Mouse (Mus musculus): ENCODE measurements at regions not wholly inside any gene's neighbourhood (a gene's known extent, or its start where the extent isn't known, plus 50 kb on each side); places are given as distances from the start of the nearest gene placed in this dataset.

DNA sequence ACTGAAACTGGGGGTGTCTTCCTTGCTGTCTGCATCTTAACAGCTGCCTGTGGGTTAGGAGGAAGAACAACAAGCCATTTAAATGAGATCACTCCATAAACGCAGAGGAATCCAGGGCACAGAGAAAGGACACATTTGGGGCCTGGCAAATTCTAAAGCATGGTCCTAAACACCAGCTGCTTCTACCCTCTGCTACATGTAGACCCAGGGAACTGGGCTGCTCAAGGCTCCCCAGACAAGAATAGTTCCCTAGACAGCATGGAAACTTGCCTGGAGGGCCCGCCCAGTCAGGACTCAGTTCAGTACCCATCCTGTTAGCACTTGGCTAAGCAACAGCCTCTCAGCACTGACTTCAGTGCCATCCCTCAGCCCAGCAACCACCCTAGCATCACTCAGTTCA is 115.2 kb upstream of the Irf2bp2 start:
- ATAC-seq = no peak

DNA sequence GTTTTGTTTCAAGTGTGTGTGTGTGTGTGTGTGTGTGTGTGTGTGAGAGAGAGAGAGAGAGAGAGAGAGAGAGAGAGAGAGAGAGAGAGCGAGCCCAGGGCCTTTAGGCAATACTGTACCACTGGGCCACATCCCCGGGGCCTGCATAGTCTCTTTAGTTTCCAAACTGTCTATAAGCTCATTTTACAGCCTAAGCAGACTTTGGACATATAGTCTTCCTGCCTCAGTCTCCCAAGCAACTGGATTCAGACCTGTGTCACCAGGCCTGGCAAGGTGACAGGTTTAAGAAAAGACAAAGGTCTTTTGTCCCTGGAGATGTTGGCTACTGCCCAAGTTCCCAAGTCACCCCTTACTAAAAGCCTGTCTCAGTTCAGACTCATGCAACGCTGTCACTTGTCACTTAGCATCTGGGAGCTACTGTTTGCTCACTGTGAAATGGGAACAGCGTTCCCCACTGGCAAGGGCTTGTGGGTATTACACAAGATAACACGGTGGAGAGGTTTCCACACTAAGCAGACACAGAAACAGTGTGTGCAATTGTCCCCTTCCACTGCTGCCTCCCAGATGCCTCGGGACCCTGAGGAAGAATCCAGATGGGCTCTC is 113.6 kb upstream of the Irf2bp2 start:
- no peak for ATAC-seq

DNA sequence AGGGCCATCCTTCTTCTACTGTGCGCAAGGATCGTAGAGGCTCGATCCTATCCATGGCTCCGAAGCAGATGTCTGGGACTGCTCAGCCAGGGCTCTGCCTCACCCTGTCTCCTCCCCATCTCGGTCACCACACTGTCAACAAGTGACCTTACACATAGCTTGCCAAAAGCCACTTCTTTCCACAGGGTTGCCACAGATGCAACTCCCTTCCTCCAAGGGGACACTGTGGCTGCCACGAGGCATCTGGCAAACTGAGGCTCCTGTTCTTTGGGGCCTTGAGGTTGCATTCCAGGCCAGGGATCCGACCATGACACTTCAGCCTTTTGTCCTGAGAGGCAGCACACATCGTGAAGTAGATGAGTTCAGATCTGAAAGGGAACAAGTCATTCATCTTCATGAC is 112.5 kb upstream of the Irf2bp2 start:
- no peak for ATAC-seq

DNA sequence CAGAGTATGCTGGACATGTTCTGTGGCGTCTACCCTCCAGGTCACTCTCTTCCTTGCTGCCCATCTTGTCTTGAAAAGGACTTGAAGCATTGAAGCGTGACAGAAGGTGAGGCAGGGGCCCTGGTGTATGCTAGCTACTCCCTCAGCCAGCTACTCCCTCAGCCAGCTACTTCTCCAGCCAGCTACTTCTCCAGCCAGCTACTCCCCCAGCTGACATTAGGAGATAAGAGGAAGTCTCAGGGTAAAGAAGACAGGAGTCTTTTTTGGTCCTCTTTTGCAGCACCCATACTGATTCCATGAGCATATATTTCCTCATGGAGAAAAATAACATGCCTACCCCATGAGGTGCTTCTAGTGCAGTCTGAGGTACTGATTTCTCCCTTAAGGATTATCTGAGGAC is 111.6 kb upstream of the Irf2bp2 start:
- no peak for ATAC-seq

DNA sequence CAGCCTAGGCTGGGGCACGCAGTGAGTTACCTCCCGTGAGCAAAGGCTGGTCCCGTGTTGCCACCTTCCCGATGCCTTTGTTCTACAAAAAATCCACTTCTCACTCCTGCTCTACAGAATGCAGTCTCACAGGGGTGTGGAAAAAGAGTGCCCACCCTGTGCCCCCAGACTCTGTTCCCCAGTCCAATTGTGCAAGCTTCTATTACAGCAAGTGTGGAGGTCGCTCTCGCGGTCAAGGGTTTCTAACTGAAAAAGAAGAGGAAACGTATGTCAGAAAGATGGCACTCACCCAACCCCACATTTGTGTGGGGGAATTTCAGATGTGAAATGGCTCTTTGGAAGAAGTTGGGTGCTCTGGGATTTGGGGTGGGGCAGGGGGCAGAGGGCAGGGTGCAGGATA is 110.9 kb upstream of the Irf2bp2 start:
- ATAC-seq = no peak

DNA sequence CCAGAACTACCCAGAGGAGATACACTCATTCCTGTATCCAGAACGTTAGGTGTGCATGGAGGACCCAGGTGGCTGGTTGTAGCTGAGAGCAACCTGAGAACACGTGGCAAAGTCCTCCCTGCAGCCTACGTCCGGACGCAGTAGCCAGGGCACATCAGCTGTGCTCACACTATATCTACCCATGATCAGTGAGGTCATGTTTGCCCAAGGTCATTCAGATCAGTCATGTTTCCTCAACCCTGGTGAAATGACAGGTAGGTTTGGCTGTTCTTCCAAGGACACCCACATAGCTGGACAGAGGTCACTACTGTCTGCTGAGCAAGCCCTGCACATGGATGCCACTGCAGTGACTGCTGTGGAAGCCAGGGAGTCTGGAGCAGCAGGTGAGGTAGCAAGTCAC is 109.8 kb upstream of the Irf2bp2 start:
- no peak for ATAC-seq

DNA sequence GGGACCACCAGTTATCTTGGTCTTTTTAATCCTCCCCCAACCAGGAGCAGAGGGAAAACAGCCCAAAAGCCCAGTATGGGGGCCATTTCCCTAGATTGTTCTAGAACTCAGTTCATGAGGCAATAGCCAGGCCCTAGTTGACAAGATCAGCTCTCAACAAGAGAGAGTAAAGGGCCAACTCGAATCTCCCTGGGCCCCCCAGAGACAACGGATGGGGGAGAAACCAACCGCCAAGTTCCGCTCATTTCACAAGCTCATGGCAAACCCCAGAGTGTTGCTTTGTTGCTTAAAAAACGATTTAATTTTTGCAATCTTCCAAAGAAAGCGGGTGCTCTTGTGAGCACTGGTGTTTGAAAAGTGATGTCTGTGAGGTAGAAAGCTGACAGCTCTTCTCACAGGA is 108.5 kb upstream of the Irf2bp2 start:
- ATAC-seq = no peak

DNA sequence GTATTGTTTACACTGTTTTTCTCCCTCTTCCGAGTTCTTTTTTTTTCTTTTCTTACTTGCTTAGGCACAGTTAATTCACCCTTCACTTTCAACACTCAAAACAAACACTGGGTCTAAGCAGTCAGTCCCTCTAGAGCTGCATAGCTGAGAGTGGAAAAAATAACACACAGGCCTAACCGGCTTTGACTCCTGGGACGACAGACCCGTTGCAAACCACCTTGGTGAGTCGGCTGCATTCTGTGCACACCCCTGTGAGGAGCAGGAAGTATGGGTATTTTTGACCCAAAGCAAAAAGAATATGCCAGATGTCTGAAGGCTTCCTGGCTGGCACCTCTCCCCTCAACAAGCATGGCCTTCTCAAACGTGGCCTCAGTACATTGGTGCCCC is 105.6 kb upstream of the Irf2bp2 start:
- ATAC-seq = peak; percentile 46

DNA sequence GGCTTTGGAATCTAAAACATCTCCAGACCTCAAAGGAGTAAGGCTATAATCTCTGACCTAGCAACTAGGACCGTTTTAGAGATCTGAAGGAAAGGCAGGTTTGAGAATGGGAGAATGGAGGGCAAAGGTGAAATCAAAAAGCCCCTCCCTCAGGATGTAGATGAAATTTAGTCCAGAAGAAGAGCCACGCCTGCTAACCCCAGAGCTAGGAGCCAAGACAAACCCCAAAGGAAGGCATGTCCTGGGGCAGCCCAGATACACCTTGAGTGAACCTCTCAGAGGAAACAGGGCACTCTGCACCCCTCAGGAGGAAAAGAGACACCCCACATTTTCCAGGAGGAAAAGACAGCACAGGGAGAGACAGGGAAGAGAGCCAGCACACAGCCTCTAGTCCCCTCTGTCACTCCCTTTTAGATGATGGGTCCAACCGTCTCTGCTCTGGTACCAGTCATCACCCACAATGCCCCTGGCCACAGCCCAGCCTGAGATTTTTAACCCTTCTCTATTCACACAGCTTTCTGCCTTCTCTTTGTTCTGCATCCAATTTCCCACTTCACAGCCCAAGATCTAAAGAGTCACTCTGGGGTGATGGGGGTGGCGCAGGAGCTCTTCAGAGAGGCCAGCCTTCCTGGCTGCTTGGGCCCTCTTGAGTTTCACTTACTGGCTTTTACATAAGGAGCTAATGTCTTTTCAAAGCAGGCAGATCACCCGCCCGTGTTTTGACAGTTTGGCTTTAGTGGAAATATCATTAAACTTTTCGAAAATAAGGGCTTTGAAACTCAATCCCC is 105.0 kb upstream of the Irf2bp2 start:
- peak; percentile 64 for ATAC-seq

DNA sequence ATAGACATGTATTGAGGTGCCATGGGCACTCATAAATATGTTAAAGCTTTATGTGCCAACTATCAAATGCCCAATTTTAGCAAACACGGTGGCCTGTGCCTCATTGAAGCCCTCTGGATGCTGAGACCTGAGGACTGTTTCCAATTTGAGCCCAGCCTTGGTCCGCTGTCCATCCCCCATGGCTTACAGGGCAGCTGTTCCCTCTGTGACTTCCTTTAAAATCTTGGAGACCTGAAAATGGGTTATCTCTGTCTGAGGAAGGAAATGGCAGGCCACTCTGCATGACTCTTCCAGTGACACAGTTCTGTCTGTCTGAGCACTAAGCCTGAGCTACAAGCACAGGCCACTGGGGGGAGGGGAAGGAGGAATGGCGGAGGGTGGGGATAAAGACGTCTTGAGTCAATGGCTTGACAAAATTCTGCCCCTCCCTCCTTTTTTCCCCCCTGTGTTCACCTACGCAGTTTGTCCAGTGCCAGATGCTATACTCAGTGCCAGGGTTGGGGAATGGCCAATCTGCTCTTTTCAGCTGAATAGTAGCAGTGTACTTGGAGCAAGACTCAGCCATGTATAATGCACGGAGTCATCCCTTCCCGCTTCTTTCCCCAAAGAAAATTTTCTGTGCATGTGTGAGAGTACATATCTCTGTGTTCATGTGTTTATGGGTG is 102.7 kb upstream of the Irf2bp2 start:
- no peak for ATAC-seq

DNA sequence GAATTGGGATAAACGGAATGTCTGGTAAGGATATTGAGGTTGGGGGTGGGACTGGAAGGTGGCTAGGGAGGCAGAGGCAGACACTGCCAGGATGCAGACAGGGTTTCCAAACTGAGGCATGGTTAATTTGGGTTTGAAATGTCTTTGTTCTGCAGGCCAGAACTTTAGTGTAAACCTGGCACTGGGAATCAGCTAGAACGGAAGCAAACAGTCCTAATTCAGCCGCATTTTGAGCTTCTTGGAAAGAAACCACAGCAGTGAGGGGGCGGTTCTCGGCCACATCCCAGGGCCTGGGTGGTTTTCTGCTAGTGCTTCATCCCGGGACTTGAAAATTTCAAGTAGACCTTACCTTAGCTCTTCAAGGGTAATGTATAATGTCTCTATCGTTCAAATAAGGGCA is 100.6 kb upstream of the Irf2bp2 start:
- no peak for ATAC-seq

DNA sequence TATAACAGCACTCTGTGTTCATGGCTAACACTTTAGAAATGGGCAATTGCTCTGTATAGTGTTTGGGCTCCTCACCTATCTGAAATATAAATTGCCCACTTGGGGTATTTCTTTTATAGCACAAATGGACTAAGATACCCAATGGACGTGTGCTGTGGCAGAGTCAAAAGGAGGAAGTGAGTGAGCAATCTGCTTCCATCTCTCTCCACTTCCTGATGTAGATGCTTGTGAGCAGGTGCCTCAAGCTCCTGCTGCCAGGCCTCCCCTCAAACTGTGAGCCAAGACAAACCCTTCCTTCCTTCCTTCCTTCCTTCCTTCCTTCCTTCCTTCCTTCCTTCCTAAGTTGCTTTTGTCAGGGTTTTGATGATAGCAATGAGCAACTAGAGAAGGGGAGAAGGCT is 99.9 kb upstream of the Irf2bp2 start:
- no peak for ATAC-seq

DNA sequence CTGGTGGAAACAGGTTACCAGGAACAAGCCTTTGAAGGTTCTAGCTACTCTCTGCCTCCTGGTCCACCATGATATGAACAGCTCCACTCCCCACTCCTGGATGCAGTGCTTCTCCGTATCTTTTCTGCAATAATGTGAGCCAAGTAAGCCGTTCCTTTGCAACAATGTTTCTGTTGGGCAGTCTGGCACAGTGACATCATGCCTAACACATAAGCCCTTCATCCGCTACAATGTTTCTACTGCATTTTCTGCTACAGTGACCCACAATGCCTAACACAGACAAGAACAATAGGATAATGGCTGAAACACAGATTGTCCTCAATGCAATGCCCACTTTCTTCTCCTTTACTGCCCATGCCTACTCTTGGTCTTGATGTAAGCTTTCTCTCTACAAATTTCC is 98.9 kb upstream of the Irf2bp2 start:
- ATAC-seq = no peak

DNA sequence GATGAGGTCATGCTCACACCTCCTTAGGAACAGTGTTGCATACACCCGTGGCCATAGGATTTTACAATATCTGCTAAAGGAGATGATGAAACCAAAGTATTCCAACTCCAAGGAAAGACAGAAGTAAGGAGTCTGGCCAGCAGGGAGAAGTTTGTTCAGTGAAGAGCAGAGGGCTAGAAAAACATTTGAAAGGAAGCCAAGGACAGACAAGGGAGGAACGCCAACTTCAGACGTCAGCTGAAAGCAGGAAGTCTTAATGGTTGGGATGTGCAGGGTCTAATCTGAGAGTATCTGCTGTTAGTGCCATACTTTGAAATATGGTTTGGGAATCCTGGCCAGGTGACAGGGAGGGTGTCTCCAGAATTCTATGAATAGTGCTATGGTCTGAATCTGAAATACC is 98.5 kb upstream of the Irf2bp2 start:
- no peak for ATAC-seq

DNA sequence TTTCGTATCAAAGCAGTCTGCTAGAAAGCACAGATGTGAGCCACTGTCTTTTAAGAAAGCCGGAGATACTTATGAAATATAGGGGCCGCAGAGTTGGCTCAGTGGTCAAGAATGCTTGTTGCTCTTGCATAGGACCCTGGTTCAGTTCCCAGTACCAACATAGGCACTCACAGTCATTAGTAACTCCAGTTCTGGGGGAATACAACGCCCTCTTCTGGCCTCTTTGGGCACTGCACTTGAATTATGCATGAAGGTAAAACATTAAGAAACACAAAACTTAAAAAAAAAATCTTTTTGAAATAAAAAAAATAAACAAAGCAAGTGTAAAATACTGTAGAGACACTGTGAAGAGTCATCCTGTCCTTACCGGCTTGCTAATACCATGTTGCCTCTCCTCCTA is 94.7 kb upstream of the Irf2bp2 start:
- ATAC-seq = no peak

DNA sequence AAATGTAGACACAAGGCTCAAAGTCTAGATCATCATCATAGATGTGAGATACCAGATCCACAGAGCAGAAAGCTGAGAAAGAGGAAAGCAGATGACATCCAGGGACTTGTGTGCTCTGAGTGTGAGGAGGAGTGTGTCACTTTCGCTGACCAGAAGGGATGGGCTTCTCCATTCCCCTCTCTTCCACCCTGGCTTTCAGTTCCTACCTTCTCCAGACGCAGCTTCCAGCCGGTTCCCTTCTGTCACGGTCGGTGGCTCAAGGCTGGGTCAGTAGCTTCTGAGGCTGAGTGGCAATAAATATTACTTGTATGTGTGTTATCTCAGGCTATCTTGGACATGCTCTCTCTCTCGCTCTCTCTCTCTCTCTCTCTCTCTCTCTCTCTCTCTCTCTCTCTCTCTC is 94.2 kb upstream of the Irf2bp2 start:
- no peak for ATAC-seq

DNA sequence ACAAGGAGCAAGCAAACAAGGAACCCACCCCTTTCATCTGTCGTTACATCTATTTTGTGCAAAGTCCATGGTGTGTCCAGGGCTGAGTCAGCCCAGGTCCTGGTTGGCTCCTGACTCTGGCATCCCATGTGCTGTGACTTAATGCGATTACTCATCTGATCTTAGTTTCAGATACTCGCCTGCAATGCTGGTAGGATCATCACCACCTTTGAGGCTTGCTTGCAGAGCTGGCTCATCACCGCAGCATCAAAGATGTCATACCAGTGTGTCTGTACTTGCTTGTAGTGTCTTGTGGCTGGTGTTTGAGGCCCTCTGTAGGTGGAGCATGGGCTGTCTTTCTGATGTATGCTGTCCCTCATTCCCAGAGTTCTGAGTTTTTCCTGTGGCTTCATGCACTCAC is 93.0 kb upstream of the Irf2bp2 start:
- ATAC-seq = no peak

DNA sequence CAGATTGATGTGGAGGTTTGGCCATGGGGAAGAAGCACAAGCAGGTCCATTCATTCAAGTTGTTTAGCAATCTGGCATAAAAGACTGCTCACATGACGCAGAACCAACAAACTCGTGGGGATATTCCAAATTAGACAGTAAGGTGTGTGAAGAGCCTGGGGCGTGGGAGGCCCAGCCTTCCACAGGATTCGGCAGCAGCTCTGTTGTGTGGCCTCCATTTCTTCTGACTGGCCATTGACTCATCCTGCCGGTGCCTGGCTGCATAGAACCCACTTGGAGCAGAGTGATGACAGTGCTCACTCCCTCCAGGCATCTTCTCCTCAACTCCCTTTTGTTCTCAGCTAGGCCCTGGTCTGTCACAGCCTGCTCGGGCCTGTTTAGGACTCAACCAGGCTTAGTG is 91.6 kb upstream of the Irf2bp2 start:
- ATAC-seq = no peak

DNA sequence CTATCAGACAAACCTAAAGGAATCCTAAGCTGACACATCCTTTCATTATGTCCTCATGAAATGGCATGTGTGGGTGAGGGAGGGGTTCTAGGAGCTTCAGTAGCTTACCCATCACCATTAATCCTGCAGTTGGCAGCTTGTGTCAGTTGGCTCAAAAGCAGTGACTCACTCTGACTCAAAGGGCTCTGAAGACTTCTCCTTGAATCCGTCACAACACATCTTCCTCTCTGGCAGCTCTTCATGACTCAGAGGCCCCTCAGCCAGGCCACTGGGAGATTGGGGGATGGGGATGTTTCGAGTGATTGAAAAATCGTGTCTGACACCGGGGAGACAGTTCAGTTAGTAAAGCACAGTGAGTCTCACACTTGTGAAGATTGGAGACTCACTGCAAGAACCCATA is 90.2 kb upstream of the Irf2bp2 start:
- ATAC-seq = no peak

DNA sequence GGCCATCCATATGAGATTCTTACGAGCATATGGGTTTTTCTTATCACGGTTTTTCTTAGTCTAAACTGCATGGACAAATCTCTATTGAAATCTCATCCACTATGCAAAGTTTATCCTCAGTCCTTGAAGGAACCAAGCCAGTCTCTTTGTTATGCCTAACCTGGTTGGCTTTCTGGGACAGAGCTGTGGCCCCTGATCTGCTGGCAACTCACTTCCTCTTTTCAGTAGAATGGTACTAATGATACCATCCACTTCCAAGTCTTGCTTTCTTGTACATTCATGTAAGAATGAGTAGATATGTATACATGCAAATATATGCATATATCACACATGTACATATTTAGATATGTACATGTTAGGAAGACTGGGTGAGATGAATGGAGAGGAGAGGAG is 89.8 kb upstream of the Irf2bp2 start:
- ATAC-seq = no peak

DNA sequence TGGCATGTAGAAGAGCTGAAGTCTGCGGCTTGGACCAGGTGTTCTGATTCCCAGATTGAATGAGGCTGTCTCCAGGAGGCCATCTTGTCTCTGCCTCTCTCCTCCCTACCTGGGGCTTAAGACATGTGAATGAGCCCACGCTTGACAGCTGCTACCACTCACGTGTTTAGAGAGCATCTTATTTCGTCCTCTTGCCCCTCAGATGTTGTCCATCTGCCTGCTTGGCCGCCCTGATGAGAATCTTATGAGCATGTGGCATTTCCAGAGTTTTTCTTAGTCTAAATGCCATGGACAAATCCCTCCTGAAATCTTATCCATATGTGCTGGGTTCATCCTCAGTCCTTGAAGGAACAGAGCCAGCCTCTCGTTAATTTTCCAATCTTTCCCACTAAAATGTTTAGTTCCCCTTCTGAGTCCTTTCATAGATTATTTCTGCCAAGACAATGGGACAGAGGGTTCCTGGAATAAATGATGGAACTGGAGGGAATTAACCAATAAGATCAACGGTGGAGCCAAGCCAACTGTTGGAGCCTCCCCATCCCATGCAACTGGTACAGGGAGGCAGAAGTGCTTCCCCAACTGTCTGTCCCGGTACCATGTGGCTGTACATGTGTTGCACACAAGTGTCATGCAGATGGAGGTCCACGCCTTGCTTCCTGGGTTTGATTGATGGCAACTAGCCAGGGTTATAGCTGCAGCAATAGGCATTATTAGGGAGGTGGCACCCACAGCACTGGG is 89.2 kb upstream of the Irf2bp2 start:
- ATAC-seq = no peak

DNA sequence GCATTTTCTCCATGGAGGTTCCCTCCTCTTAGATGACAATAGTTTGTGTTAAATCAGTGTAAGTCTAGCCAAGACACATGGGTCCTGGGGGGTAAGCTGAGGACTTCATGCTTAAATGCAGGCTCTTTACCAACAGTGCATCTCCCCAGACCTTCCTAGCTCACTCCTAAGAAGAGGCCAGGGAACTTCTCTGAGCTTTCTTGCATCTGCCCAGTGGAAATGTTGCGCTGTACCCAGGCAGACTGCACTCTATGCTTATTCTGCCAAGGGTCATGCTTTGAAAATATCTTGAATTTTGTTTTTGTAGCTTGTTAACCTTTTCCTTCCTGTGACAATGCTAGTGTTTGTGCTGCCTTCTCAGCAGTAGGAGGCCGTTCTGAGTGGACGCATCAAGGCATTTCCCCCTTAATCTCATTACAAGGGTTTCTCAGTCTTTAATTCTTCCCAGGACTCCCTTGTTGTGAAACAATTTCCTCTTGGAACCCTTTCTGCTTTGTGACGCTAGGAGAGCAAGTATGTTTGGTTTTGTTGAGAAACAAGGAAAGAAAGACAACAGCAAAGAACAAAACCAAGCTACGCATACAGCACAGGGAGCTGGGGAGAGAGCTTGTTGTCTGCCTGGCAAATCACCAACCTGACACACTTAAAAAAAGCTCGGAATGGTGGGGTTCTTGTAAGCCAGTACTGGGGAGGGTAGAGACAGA is 88.3 kb upstream of the Irf2bp2 start:
- no peak for ATAC-seq
